Mouse (Mus musculus) lung, postnatal 0 days (tissue): ENCODE data around the gene Syt7.

ENCODE experiments used
- CTCF ChIP-seq: IDR thresholded peaks from 2 replicates; pipeline ENCODE4 v1.5.1; 2016; ENCODE audit warnings: antibody characterized with exemption, mild to moderate bottlenecking
- EP300 ChIP-seq: IDR thresholded peaks from 2 replicates; pipeline ENCODE4 v1.6.1; 2016; ENCODE audit warnings: antibody characterized with exemption, mild to moderate bottlenecking, control low read depth

DNA sequence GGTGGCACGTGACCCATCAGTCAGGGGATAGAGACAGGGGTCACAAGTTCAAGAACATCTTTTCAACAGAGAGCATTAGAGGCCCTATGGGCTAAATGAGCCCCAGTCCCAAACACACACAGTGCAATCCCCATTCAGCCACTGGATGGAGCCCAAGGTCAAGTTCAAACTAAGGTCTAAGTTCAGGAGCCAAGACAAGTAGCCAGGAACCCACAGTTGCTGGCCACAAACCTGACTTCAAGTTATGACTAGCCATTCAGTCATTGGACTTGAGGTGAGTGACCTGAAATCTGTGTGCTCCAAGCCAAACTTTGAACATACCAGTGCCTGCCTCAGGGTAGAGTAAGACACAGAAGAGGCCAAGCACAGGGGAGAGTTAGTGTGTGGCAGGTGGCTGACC lies 48.6 kb downstream of the Syt7 start:
- no peak for TF ChIP-seq EP300
- TF ChIP-seq CTCF: peak; percentile 56
